Mouse (Mus musculus): ENCODE measurements around the gene Pbx3. TPM values are rescaled to one million over a fixed set of nuclear protein-coding genes. Genes with fewer than 3 reads are reported as not detected.

Gene Pbx3
- polyA plus RNA-seq, 1 experiment: 5.8 TPM

- Histone ChIP-seq H3K79me2 (ENCODE audit: control insufficient read depth, insufficient read depth) (no peaks in the 10 kb centered on the region), H3K36me3 (ENCODE audit: control insufficient read depth, insufficient read depth) (no peaks in the 10 kb centered on the region), H3K4me3 (ENCODE audit: insufficient read depth, poor library complexity, severe bottlenecking) (no peak overlapping the region), H3K27me3 (ENCODE audit: control insufficient read depth, insufficient read depth, insufficient read length) (no peaks in the 10 kb centered on the region), H3ac (ENCODE audit: control insufficient read depth, insufficient read length, low read depth) (no peak overlapping the region), H3K79me3 (ENCODE audit: low read depth) (no peaks in the 10 kb centered on the region)
- no peak for TF ChIP-seq FOSL1 (IDR thresholded peaks at IDR 0.05; ENCODE audit: insufficient read depth, low read length, poor library complexity, severe bottlenecking)
- TF ChIP-seq MYOD1 (IDR thresholded peaks at IDR 0.05; ENCODE audit: control insufficient read depth, insufficient read length, low read depth): no peak
- no peak for TF ChIP-seq USF1 (IDR thresholded peaks at IDR 0.05; ENCODE audit: low read depth)
- TF ChIP-seq CTCF (IDR thresholded peaks at IDR 0.05; ENCODE audit: control insufficient read depth, insufficient read depth, insufficient read length): no peak
- no peak for TF ChIP-seq MAX (IDR thresholded peaks at IDR 0.05)
- no peak for TF ChIP-seq CEBPB (IDR thresholded peaks at IDR 0.05; ENCODE audit: low read depth)
- no peak for TF ChIP-seq MYOG (IDR thresholded peaks at IDR 0.05; ENCODE audit: control insufficient read depth, extremely low read depth, insufficient read length)
These were observed 112.3 kb downstream of the Pbx3 start for GRCm38 (mm10) chr2:34260653-34261076.

GRCm38 (mm10) chr2:34258256-34258655, 114.7 kb downstream of the Pbx3 start:
- TF ChIP-seq MYOD1 (IDR thresholded peaks at IDR 0.05; ENCODE audit: control insufficient read depth, insufficient read length, low read depth) (no peak), USF1 (IDR thresholded peaks at IDR 0.05; ENCODE audit: low read depth) (no peak), FOSL1 (IDR thresholded peaks at IDR 0.05; ENCODE audit: insufficient read depth, low read length, poor library complexity, severe bottlenecking) (no peak), MAX (IDR thresholded peaks at IDR 0.05) (no peak), CEBPB (IDR thresholded peaks at IDR 0.05; ENCODE audit: low read depth) (no peak), MYOG (IDR thresholded peaks at IDR 0.05; ENCODE audit: control insufficient read depth, extremely low read depth, insufficient read length) (no peak), CTCF (IDR thresholded peaks at IDR 0.05; ENCODE audit: control insufficient read depth, insufficient read depth, insufficient read length) (no peak)
- Histone ChIP-seq H3K79me3 (ENCODE audit: low read depth) (no peaks in the 10 kb centered on the region), H3K27me3 (ENCODE audit: control insufficient read depth, insufficient read depth, insufficient read length) (no peaks in the 10 kb centered on the region), H3K79me2 (ENCODE audit: control insufficient read depth, insufficient read depth) (no peaks in the 10 kb centered on the region), H3ac (ENCODE audit: control insufficient read depth, insufficient read length, low read depth) (no peak overlapping the region), H3K36me3 (ENCODE audit: control insufficient read depth, insufficient read depth) (no peaks in the 10 kb centered on the region), H3K4me3 (ENCODE audit: insufficient read depth, poor library complexity, severe bottlenecking) (no peak overlapping the region)

- TF ChIP-seq CEBPB (IDR thresholded peaks at IDR 0.05; ENCODE audit: low read depth): no peak
- TF ChIP-seq CTCF (IDR thresholded peaks at IDR 0.05; ENCODE audit: control insufficient read depth, insufficient read depth, insufficient read length): no peak
- TF ChIP-seq MAX (IDR thresholded peaks at IDR 0.05): no peak
- TF ChIP-seq MYOG (IDR thresholded peaks at IDR 0.05; ENCODE audit: control insufficient read depth, extremely low read depth, insufficient read length): no peak
- no peak for TF ChIP-seq FOSL1 (IDR thresholded peaks at IDR 0.05; ENCODE audit: insufficient read depth, low read length, poor library complexity, severe bottlenecking)
- TF ChIP-seq MYOD1 (IDR thresholded peaks at IDR 0.05; ENCODE audit: control insufficient read depth, insufficient read length, low read depth): no peak
- TF ChIP-seq USF1 (IDR thresholded peaks at IDR 0.05; ENCODE audit: low read depth): no peak
- Histone ChIP-seq H3K36me3 (ENCODE audit: control insufficient read depth, insufficient read depth) (no peaks in the 10 kb centered on the region), H3ac (ENCODE audit: control insufficient read depth, insufficient read length, low read depth) (no peak overlapping the region), H3K79me3 (ENCODE audit: low read depth) (no peaks in the 10 kb centered on the region), H3K79me2 (ENCODE audit: control insufficient read depth, insufficient read depth) (no peaks in the 10 kb centered on the region), H3K27me3 (ENCODE audit: control insufficient read depth, insufficient read depth, insufficient read length) (no peaks in the 10 kb centered on the region), H3K4me3 (ENCODE audit: insufficient read depth, poor library complexity, severe bottlenecking) (no peak overlapping the region)
These were observed 115.3 kb downstream of the Pbx3 start for GRCm38 (mm10) chr2:34257611-34258010.

- H3K79me3 ChIP-seq (ENCODE audit: low read depth): no peaks in the 10 kb centered on the region
- no peak for TF ChIP-seq MYOD1 (IDR thresholded peaks at IDR 0.05; ENCODE audit: control insufficient read depth, insufficient read length, low read depth)
- TF ChIP-seq CTCF (IDR thresholded peaks at IDR 0.05; ENCODE audit: control insufficient read depth, insufficient read depth, insufficient read length): no peak
- TF ChIP-seq CEBPB (IDR thresholded peaks at IDR 0.05; ENCODE audit: low read depth): no peak
- TF ChIP-seq MAX (IDR thresholded peaks at IDR 0.05): no peak
- no peak for TF ChIP-seq MYOG (IDR thresholded peaks at IDR 0.05; ENCODE audit: control insufficient read depth, extremely low read depth, insufficient read length)
- no peak for TF ChIP-seq FOSL1 (IDR thresholded peaks at IDR 0.05; ENCODE audit: insufficient read depth, low read length, poor library complexity, severe bottlenecking)
- no peak for TF ChIP-seq USF1 (IDR thresholded peaks at IDR 0.05; ENCODE audit: low read depth)
- H3K79me2 ChIP-seq (ENCODE audit: control insufficient read depth, insufficient read depth): no peaks in the 10 kb centered on the region
- no peak overlapping the region for H3ac ChIP-seq (ENCODE audit: control insufficient read depth, insufficient read length, low read depth)
- H3K27me3 ChIP-seq (ENCODE audit: control insufficient read depth, insufficient read depth, insufficient read length): no peaks in the 10 kb centered on the region
- no peak overlapping the region for H3K4me3 ChIP-seq (ENCODE audit: insufficient read depth, poor library complexity, severe bottlenecking)
- H3K36me3 ChIP-seq (ENCODE audit: control insufficient read depth, insufficient read depth): no peaks in the 10 kb centered on the region
These were observed 116.9 kb downstream of the Pbx3 start for GRCm38 (mm10) chr2:34256000-34256553.

GRCm38 (mm10) chr2:34253627-34254026, 119.3 kb downstream of the Pbx3 start:
- TF ChIP-seq CTCF (IDR thresholded peaks at IDR 0.05; ENCODE audit: control insufficient read depth, insufficient read depth, insufficient read length): no peak
- TF ChIP-seq CEBPB (IDR thresholded peaks at IDR 0.05; ENCODE audit: low read depth): no peak
- no peak for TF ChIP-seq USF1 (IDR thresholded peaks at IDR 0.05; ENCODE audit: low read depth)
- TF ChIP-seq FOSL1 (IDR thresholded peaks at IDR 0.05; ENCODE audit: insufficient read depth, low read length, poor library complexity, severe bottlenecking): no peak
- no peak for TF ChIP-seq MAX (IDR thresholded peaks at IDR 0.05)
- no peak for TF ChIP-seq MYOG (IDR thresholded peaks at IDR 0.05; ENCODE audit: control insufficient read depth, extremely low read depth, insufficient read length)
- TF ChIP-seq MYOD1 (IDR thresholded peaks at IDR 0.05; ENCODE audit: control insufficient read depth, insufficient read length, low read depth): no peak
- no peaks in the 10 kb centered on the region for H3K27me3 ChIP-seq (ENCODE audit: control insufficient read depth, insufficient read depth, insufficient read length)
- no peaks in the 10 kb centered on the region for H3K79me3 ChIP-seq (ENCODE audit: low read depth)
- H3ac ChIP-seq (ENCODE audit: control insufficient read depth, insufficient read length, low read depth): no peak overlapping the region
- H3K36me3 ChIP-seq (ENCODE audit: control insufficient read depth, insufficient read depth): no peaks in the 10 kb centered on the region
- H3K79me2 ChIP-seq (ENCODE audit: control insufficient read depth, insufficient read depth): no peaks in the 10 kb centered on the region
- no peak overlapping the region for H3K4me3 ChIP-seq (ENCODE audit: insufficient read depth, poor library complexity, severe bottlenecking)
